Mouse (Mus musculus): ENCODE measurements at regions not wholly inside any gene's neighbourhood (a gene's known extent, or its start where the extent isn't known, plus 50 kb on each side); places are given as distances from the start of the nearest gene placed in this dataset.

GRCm38 (mm10) chr5:55014952-55015351, 1016.7 kb downstream of the Stim2 start:
- 74% methylated on average over 4 of the region's 4 CpGs for WGBS
- Histone ChIP-seq H3K9me3 (ENCODE audit: control insufficient read depth, low read length) (no peaks in the 10 kb centered on the region), H3K4me2 (ENCODE audit: low read length) (no peak overlapping the region), H3K4me3 (ENCODE audit: low read length) (no peak overlapping the region), H3K27ac (ENCODE audit: low read depth, low read length) (no peak overlapping the region), H3K4me1 (ENCODE audit: control insufficient read depth, insufficient read depth, low read depth, low read length) (no peaks in the 10 kb centered on the region), H3K36me3 (ENCODE audit: control insufficient read depth, insufficient read depth, low read length) (no peaks in the 10 kb centered on the region), H3K27me3 (replicated peaks; ENCODE audit: control insufficient read depth, insufficient read depth, low read length) (no peaks in the 10 kb centered on the region), H3K9ac (ENCODE audit: low read depth, low read length) (no peak overlapping the region)
- peak; percentile 60; the same call in 1 of the 2 replicates for ATAC-seq

- 72% methylated on average over 4 of the region's 4 CpGs for WGBS
- Histone ChIP-seq H3K27ac (ENCODE audit: low read depth, low read length) (no peak overlapping the region), H3K4me1 (ENCODE audit: control insufficient read depth, insufficient read depth, low read depth, low read length) (no peaks in the 10 kb centered on the region), H3K36me3 (ENCODE audit: control insufficient read depth, insufficient read depth, low read length) (no peaks in the 10 kb centered on the region), H3K9me3 (ENCODE audit: control insufficient read depth, low read length) (no peaks in the 10 kb centered on the region), H3K27me3 (replicated peaks; ENCODE audit: control insufficient read depth, insufficient read depth, low read length) (no peaks in the 10 kb centered on the region), H3K9ac (ENCODE audit: low read depth, low read length) (no peak overlapping the region), H3K4me2 (ENCODE audit: low read length) (no peak overlapping the region), H3K4me3 (ENCODE audit: low read length) (no peak overlapping the region)
- ATAC-seq, result no peak
Observed at GRCm38 (mm10) chr5:55049287-55049913, 1051.1 kb downstream of the Stim2 start.

All from hindbrain, embryonic 16.5 days (tissue).